Mouse (Mus musculus): ENCODE data around the gene Clic6.

GRCm38 (mm10) chr16:92552106-92552382, 66.5 kb downstream of the Clic6 start:
- TF ChIP-seq CTCF (IDR thresholded peaks at IDR 0.05; ENCODE audit: low read depth, low read length) (no peak), POLR2A (IDR thresholded peaks at IDR 0.05; ENCODE audit: extremely low read depth, insufficient read depth, low read length) (no peak)

Measured in liver, adult 2 months (tissue).